Mouse (Mus musculus) T-cell, adult 2 months (primary cell): ENCODE results near the gene Nim1k.

Source experiments
- DNase-seq: peaks from one replicate; pipeline ENCODE4 v3.0.0; 2022; ENCODE audit warnings: low spot score

The Nim1k gene

DNA sequence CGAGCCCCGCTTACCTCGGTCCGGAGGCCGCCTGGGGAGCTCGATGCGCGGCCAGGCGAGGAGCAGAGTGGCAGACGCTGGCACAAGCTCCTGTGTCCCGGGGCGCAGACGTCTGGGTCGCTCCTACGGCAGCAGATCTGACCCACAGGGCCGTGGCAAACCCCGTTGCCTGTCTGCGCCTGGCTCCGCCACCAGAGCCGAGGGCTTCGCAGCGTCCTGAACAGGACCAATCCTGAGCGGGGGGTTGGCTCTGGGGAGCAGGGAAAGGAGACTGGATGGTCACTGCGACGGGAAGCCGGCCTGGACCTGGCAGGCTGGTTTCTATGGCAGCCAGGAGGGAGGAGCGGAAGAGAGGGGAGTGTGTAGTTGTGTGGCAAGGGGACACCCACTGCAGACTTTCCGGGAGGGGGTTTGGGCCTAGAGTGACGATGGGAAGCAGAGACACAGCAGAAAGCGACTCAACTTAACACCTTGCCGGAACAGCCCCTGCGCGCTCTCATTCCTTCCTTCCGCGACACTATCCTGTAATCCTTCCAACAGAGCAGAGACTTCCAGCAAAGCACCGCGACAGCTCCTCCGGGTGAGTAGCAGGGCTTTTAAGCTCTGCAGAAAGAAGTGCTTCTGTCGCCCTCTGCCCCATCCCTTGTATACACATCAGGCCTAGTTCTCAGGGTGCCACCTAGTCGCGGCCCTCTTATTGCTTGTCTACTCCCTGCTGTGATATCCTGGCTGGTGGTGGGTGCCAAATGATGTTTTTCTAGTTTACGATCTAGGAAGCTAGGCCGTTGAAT is at the start of gene Nim1k:
Nim1k (minus strand) TSS at position 202 of the 791 bp plus-strand sequence.
- DNase-seq = peak; percentile 62

DNA sequence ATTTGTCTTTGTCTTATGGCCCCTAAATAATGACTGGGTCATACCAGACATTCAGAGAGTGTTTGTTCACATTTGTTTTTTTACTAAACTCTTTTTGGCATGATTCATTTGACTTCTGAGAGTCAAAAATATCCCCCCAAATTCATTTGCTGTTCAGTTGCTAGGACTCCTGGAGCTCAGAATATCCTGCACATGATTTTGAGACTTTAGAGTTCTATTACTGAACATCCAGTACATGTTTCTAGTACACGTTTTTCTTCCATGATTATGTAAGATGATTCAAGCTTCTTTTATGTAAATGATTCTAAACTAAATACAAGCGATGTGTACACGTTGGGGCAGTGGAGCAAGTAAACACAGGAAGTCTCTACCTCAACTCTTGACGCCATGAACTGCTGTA is 42.0 kb upstream of the Nim1k start:
- DNase-seq = no peak

DNA sequence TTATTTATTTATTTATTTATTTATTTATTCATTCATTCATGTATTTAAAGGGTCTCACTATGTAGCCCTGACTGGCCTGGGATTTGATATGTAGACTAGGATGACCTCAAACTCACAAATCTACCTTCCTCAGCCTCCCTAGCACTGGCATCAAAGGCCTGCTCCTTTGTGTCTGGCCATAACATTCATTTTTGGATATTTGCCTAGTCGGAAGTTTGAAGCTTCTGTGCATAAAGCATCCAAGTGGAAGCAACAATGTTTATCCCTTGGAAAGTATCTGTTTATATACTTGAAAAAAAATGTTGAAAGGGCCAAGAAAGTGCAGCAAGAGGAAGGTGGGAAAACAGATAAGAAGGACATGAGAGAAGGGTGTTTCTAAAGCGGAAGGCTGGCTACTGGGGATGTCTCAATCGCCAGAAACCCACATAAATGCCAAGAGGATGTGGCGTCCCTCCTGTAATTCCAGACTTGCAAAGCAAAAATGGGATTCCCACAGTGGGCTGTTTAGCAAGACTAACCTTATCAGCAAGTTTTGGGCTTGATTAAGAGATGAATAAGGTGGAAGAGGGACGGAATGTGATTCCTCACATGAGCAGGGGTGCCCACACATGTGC is 37.2 kb upstream of the Nim1k start:
- no peak for DNase-seq

- no peak for DNase-seq
Observed at GRCm38 (mm10) chr13:119791580-119792135, 36.0 kb upstream of the Nim1k start.

GRCm38 (mm10) chr13:119790761-119791579 is 35.3 kb upstream of the Nim1k start, which contains the start of gene Zfp131:
TSS of gene Zfp131 (minus strand) at chr13:119790889.
- DNase-seq = peak; percentile 94

- DNase-seq = peak; percentile 28
Observed at GRCm38 (mm10) chr13:119789851-119790717, 34.4 kb upstream of the Nim1k start.

DNA sequence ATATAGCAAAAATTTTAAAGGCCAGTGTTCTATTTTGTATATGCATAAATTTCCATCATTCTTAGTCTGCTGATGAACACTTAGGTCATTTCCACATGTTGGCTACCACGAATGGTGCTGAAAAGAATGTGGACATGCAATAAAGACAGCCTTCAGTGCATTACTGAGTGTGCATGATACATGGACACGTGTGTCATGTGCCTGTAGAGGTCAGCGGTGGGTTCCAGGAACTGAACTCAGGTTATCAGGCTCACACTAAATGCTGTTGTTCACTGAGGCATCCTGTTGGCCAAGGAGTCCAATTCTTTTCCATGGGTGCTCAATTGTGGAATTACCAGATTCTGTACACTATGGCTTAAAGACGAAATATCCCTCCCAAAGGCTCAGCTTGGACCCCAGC is 27.9 kb upstream of the Nim1k start:
- DNase-seq = no peak

DNA sequence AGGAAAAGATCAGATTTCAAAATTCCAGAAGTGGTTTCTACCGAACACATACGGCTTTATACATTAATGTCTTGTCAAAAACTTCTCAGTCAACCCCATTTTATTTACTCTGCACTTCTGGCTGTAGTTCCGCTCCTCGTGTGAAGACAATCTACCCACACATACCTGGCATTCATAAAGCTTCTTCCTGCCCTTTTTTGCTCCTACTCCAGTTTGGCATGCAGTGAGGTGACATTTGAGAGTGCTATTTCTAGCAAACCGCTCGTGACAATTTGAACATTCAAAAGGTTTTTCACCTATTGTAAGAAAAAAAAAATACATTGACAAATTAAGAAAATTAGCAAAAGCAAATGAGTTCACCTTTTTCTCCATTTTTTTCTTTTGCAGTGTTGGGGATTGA is 12.9 kb upstream of the Nim1k start:
- DNase-seq = no peak

DNA sequence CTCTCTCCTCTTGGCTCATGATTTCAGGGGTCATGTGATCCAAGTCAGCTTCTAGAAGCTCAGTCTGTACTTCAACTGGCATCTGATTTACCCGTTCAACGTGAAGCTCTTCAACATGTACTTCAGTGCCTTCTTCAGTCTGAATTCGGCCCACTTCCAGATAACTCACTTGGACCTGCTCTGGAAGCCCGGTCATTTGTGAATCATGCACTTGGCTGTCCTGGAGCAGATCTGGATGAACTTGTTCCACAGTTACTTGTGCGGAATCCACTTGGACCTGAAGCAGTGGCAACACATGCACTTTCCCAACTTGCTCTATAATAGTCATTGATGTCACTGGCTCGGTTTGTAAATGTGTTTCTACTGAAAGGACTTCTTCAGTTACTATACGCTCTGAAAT is 10.8 kb upstream of the Nim1k start:
- DNase-seq = no peak

DNA sequence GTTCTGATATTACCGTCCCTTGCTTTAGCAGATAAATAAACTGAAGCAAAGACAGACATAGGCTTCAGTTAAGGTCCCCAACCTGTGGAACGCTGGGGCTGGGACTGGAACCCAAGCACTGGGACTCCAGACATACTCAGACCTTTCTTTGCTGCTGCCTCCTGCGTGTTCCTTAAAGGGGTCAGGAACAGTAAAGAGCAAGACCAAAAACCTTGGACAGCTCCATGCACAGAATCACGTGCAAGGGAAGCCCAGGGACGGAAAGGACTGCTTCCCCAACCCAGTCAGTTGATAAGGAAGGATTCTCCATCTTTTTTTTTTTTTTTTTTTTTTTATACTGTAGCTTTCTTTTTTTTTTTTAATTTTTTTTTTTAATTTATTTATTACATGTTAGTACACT is 1.1 kb upstream of the Nim1k start:
- DNase-seq = no peak

DNA sequence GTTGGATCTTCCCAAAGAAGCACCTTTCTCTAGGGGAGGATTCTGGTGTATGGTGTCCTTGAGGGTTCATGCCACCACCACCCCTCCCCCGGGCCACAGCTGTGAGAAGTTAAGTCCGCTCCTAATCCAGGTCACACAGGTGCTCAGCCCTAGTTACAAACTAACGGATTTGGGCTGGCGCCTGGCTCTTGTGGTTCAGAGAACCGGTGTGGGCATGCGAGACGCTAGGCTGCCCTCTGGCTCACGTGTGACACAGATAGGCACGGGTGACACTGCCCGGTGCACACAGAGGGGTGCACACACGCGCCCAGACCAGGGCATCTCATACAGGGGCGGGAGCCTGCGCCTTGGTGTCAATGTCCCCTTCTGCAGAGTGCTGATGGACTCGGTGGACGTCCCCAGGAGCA is 538 bp downstream of the Nim1k start:
- peak; percentile 8 for DNase-seq

DNA sequence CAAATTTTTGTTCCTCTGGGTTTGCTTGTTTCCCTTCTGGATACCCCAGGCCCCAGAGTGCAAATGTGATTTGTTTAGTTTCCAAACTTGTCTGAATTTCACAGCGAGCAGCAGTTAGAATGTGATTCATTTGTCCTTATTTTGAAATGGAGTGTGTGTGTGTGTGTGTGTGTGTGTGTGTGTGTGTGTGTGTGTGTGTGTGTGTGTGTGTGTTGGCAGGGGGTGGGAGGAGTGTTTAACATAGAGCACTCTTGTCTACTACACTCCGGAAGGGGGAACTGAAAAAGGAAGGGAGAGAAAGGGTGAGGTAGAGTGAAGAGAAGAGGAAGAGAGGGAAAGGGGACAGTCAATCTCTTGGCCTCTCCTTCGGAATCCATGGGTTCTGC is 1.1 kb downstream of the Nim1k start:
- DNase-seq = no peak

- DNase-seq = no peak
Observed at GRCm38 (mm10) chr13:119753859-119754634, 1.6 kb downstream of the Nim1k start.

GRCm38 (mm10) chr13:119746930-119747329 is 8.8 kb downstream of the Nim1k start:
- DNase-seq = no peak

- no peak for DNase-seq
Observed at GRCm38 (mm10) chr13:119743470-119743869, 12.2 kb downstream of the Nim1k start.

DNA sequence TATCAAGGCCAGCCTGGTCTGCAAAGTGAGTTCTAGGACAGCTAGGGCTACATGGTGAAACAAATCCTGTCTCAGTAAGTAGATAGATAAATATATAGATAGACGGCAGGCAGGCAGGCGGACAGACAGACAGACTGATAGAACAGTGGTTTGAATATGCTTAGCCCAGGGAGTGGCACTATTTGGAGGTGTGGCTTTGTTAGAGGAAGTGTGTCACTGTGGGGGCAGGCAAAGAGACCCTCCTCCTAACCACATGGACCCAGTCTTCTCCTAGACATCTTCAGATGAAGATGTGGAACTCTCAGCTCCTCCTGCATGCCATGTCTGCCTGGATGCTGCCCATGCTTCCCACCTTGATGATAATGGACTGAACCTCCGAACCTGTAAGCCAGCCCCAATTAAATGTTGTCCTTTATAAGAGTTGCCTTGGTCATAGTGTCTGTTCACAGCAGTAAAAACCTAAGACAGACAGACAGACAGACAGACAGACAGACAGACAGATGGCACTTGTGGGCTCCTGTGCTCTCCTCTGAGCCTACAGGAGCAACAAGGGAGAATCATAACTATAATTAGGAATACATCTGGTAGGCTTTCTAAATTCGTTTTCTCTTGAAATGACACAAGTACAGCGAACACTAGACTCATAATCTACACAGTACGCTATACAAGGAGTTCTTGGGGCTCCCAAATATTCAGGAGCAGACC is 12.8 kb downstream of the Nim1k start:
- DNase-seq = no peak

DNA sequence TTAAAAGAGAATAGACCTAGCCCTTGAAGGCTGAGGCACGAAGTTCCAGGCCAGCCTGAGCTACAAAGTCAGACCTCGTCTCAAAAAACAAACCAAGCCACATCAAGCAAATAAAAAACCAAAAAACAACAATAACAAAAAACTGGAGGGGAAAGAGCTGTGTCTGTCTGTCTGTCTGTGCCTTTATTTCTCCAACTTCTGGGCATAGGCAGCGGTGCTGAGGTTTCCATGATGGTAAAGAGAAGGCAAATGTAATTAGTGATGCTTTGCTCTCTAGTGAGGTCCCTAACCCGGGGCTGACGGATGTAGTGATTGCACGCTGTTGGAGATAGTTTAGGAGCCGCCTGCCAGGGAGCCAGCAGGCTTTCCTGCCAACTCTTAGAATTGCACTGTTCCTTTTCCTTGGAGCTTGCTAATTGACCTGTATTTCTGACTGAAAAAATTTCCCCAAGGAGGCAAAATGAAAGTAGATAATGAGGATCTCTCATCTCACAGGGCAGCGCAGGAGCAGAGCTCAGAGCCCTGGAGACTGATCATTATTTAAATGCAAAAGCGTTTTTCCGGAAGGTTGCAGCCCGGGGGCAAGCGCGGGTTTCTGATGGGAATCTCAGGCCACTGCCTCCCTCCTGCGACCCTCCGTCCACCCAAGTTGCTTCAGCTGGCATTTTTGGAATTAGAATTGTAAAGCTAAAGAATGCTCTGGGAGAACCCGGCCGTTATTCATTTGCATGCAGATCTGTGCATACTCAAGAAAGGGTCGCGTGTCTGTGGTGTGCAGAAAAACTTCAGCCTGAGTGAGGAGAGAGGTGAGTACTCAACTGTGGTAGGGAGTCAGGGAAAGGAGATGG is 14.1 kb downstream of the Nim1k start:
- DNase-seq = no peak

DNA sequence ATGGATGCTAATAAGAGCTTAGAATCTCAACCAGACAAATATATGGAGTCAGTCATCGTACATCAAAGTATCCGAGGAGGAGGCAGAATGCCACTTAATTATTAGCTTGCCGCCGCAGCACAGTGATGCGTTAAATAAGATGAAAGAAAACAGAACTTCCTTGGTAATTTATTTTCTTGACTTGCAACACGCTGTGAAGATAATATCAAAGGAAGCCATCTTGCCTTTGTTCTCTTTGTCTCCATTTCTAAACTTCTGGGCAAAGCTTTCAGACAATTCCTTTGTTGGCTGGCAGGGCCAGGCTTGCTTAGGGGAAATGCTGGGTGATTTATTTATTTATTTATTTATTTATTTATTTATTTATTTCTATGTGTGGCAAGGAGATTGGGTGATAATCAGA is 24.2 kb downstream of the Nim1k start:
- no peak for DNase-seq

DNA sequence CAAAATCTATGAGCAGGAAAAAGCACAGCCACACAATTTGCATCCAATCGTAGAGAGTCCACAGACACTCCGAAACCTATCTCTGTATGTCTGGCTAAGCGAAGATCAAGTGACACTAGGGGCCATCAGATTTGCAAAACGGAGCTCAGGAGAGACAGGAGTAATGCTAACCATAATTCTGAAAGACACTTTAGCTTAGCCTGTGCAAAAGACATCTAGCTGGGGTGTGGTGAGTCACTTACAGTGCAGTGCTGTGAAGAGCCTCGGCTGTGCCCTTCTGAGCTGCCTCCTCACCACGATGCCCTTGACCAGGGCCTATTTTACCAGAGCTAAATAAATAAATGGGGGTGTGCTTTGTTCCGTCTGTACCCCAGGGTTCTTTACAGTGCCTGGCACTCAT is 26.3 kb downstream of the Nim1k start:
- DNase-seq = no peak
